In genomic region chr11:53868323-53868722, GRCm38 (mm10) we compare ENCODE assay signal across 11 mouse cellular contexts. TPM values are rescaled to one million over a fixed set of nuclear protein-coding genes. Genes with fewer than 3 reads are reported as not detected.
DNase-seq lines count a peak whose midpoint lies in the region; ATAC-seq and TF ChIP-seq lines count a peak whose summit lies in the region.
"Not testable (repeated sequence)": the region's sequence is repeated elsewhere in the genome, so short reads cannot be mapped to it uniquely, and the experiment has no call there.
"Had no signal": no experiment of that assay in that cellular context is flagged by ENCODE, and none has a peak within 500 bp of the region (broad histone marks: within the 10 kb centered on the region; RNA-seq: fewer than 3 reads in every experiment).

No protein-coding gene starts in this region.

- DNase-seq in Patski (ENCODE audit: low read depth, low spot score); forebrain, postnatal 0 days; heart, postnatal 0 days (ENCODE audit: low spot score); left cerebral cortex, adult 2 months (ENCODE audit: extremely low spot score in 1 of 2, low spot score in 2 of 2): not testable (repeated sequence)
- peak; percentile 61 for DNase-seq in kidney, adult 9 months
- peak; percentile 58 for DNase-seq in lung, postnatal 10 days

- not testable (repeated sequence) for H3K9ac ChIP-seq in forebrain, postnatal 0 days; heart, postnatal 0 days (replicated peaks; ENCODE audit: low read depth, low read length)

- H3K27me3 ChIP-seq in Patski; forebrain, postnatal 0 days (ENCODE audit: insufficient read depth, low read length); heart, postnatal 0 days (ENCODE audit: control insufficient read depth, insufficient read depth, low read length): not testable (repeated sequence)

- H3K4me1 ChIP-seq in forebrain, postnatal 0 days (ENCODE audit: insufficient read depth); heart, postnatal 0 days (ENCODE audit: control insufficient read depth, insufficient read depth): not testable (repeated sequence)

- CTCF ChIA-PET in Patski (lab: Charles Lee) = interaction anchor here (1.1 kb wide), 1 partner anchor 127 kb away, joined by 3 read pairs; no protein-coding TSS in a partner anchor

- H3K4me3 ChIP-seq in forebrain, postnatal 0 days (ENCODE audit: low read depth, low read length); heart, postnatal 0 days (ENCODE audit: low read depth, low read length); left cerebral cortex, adult 2 months: not testable (repeated sequence)

- peaks cover 31% of the 10 kb centered on the region for H3K36me3 ChIP-seq in forebrain, postnatal 0 days (ENCODE audit: insufficient read depth)
- H3K36me3 ChIP-seq in heart, postnatal 0 days (replicated peaks; ENCODE audit: control insufficient read depth, insufficient read depth, low read length) = peaks cover 26% of the 10 kb centered on the region

- H3K4me2 ChIP-seq in forebrain, postnatal 0 days (ENCODE audit: low read depth); heart, postnatal 0 days (ENCODE audit: low read depth, low read length): not testable (repeated sequence)

- TF ChIP-seq CTCF in Patski (IDR thresholded peaks at IDR 0.05) = peak; percentile 2
- peak; percentile 29 for TF ChIP-seq CTCF in forebrain, postnatal 0 days (IDR thresholded peaks at IDR 0.05; ENCODE audit: low read depth)
- TF ChIP-seq CTCF in heart, postnatal 0 days (IDR thresholded peaks at IDR 0.05; ENCODE audit: low read depth) = peak; percentile 23
- peak; percentile 41 for TF ChIP-seq CTCF in left cerebral cortex, adult 2 months (IDR thresholded peaks at IDR 0.05)

- in situ Hi-C loops in Patski (cut with MboI; ENCODE audit: low pct_unique_long_range_greater_than_20kb) = not testable (repeated sequence)

- not testable (repeated sequence) for ATAC-seq in Patski; forebrain, postnatal 0 days; heart, postnatal 0 days (ENCODE audit: insufficient read depth, low read depth)
- ATAC-seq in megakaryocyte progenitor cell, adult 5-6 weeks (replicated peaks; ENCODE audit: poor library complexity) = peak; percentile 64

- H3K9me3 ChIP-seq in forebrain, postnatal 0 days (ENCODE audit: low read length); heart, postnatal 0 days (replicated peaks; ENCODE audit: control insufficient read depth, low read length): not testable (repeated sequence)

- intact Hi-C loops in left cerebral cortex, adult 2 months (cut with DNase I) = loop anchor here (5.0 kb wide), 1 partner anchor 84 kb away; no protein-coding TSS in a partner anchor

- TF ChIP-seq EP300 in heart, postnatal 0 days (IDR thresholded peaks at IDR 0.05; ENCODE audit: low read depth) = not testable (repeated sequence)

- not testable (repeated sequence) for H3K27ac ChIP-seq in forebrain, postnatal 0 days (ENCODE audit: low read depth, low read length); heart, postnatal 0 days (ENCODE audit: low read depth); left cerebral cortex, adult 2 months

- WGBS in forebrain, postnatal 0 days = 48% methylated on average over 5 of the region's 5 CpGs
- 50% methylated on average over 5 of the region's 5 CpGs for WGBS in heart, postnatal 0 days

- POLR2A ChIA-PET in Patski (lab: Charles Lee) = not testable (repeated sequence)

RNA-seq across cellular contexts. Expression of gene Gm12216, which starts 9.3 kb away (rescaled TPM):
- polyA plus RNA-seq in Patski (2021) = 0.58 TPM
- not detected in 2 replicates for total RNA-seq in forebrain, postnatal 0 days (2014; rRNA removed)
- polyA plus RNA-seq in forebrain, postnatal 0 days (2015; fragmentation: Nextera tagmentation; extraction: Ambion mirVana) = 0.40 and 0.77 TPM in 2 replicates
- not detected in 2 replicates for total RNA-seq in heart, postnatal 0 days (2014; rRNA removed; ENCODE audit: low replicate concordance)
- polyA plus RNA-seq in heart, postnatal 0 days (2015; fragmentation: Nextera tagmentation; extraction: Ambion mirVana) = 1.2 and 1.6 TPM in 2 replicates
- total RNA-seq in left cerebral cortex, adult 2 months (2021) = 1 to 10 TPM; 3.0 to 5.9 TPM
- 0.93 and 2.4 TPM in 2 replicates for total RNA-seq in megakaryocyte progenitor cell, adult 5-6 weeks (2015)
- 0.21 and 2.2 TPM in 2 replicates for total RNA-seq in megakaryocyte progenitor cell, adult 5-6 weeks (2017)
- polyA plus RNA-seq: erythroblast, embryonic 14.5 days; forebrain, embryonic 11.5 days; heart, embryonic 11.5 days; hindbrain, embryonic 14.5 days had no signal

RNA-seq across cellular contexts. Expression of gene Slc22a5, which starts 23.1 kb away (rescaled TPM):
- polyA plus RNA-seq in Patski (2021) = 26.7 TPM
- 16.0 and 16.2 TPM in 2 replicates for total RNA-seq in forebrain, postnatal 0 days (2014; rRNA removed)
- 12.9 and 13.4 TPM in 2 replicates for polyA plus RNA-seq in forebrain, postnatal 0 days (2015; fragmentation: Nextera tagmentation; extraction: Ambion mirVana)
- total RNA-seq in heart, postnatal 0 days (2014; rRNA removed; ENCODE audit: low replicate concordance) = 14.5 and 15.6 TPM in 2 replicates
- 13.3 and 14.5 TPM in 2 replicates for polyA plus RNA-seq in heart, postnatal 0 days (2015; fragmentation: Nextera tagmentation; extraction: Ambion mirVana)
- 10 to 100 TPM in 1 of 2 experiments, 1 to 10 TPM in 1; 9.5 to 10.5 TPM for total RNA-seq in left cerebral cortex, adult 2 months (2021)
- 8.3 and 11.3 TPM in 2 replicates for total RNA-seq in megakaryocyte progenitor cell, adult 5-6 weeks (2015)
- 8.0 and 12.7 TPM in 2 replicates for total RNA-seq in megakaryocyte progenitor cell, adult 5-6 weeks (2017)
- polyA plus RNA-seq: erythroblast, embryonic 14.5 days had no signal
